Mouse (Mus musculus) ES-Bruce4 (cell line): ENCODE measurements at regions not wholly inside any gene's neighbourhood (a gene's known extent, or its start where the extent isn't known, plus 50 kb on each side); places are given as distances from the start of the nearest gene placed in this dataset.

Experiments
- CTCF ChIP-seq: IDR thresholded peaks from one replicate; pipeline ENCODE4 v1.8.1; 2011; ENCODE audit warnings: low read depth, low read length
- EP300 ChIP-seq: IDR thresholded peaks from 2 replicates; pipeline ENCODE4 v1.6.1; 2011; ENCODE audit warnings: low read depth, low read length; ENCODE audit not compliant: insufficient read depth
- POLR2A ChIP-seq: IDR thresholded peaks from one replicate; pipeline ENCODE4 v1.8.1; 2011; ENCODE audit warnings: low read length; ENCODE audit not compliant: insufficient read depth

DNA sequence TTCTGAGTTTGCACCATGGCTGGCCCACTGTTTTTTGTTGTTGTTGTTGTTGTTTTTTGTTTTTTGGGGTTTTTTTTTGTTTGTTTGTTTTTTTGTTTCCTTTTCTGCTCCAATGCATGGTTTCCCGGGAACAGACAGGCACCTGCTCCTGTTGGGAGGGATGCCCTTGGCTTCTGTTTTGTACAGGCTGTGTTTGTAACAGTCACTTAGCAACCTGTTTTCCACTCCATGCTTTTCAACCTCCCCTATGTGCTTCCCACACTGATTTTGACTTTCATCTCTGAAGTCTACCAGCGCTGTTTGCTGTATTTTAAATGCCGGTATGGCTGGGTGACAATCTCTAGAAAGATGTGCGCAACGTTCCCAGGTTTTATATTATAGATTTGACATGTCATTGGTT lies 402.6 kb downstream of the Tmem161b start:
- TF ChIP-seq POLR2A (no peak), CTCF (no peak), EP300 (no peak)
